Mouse (Mus musculus) midbrain, postnatal 0 days (tissue): ENCODE measurements at regions not wholly inside any gene's neighbourhood (a gene's known extent, or its start where the extent isn't known, plus 50 kb on each side); places are given as distances from the start of the nearest gene placed in this dataset.

ENCODE experiments used
- ATAC-seq: fragments of 200-750 bp; cut with Nextera tagmentation; 2 replicates; pipeline ENCODE4 v1.8.0; 2017; ENCODE audit warnings: moderate number of reproducible peaks, mild to moderate bottlenecking, moderate TSS enrichment, moderate library complexity; ENCODE audit not compliant: low FRiP score
- DNase-seq: peaks from one replicate; pipeline ENCODE4 v3.0.0-alpha.2; 2015; ENCODE audit warnings: low spot score
- H3K27ac ChIP-seq: fragments of 300-500 bp; sonication (generic); 2 replicates; pipeline ENCODE4 v1.5.1; 2014; ENCODE audit warnings: low read depth, mild to moderate bottlenecking, low read length, mixed read lengths
- H3K27me3 ChIP-seq: fragments of 300-500 bp; sonication (generic); 2 replicates; pipeline ENCODE4 v1.6.1; 2014; ENCODE audit warnings: low read length, control low read depth, mixed read lengths; ENCODE audit not compliant: insufficient read depth
- H3K36me3 ChIP-seq: fragments of 300-500 bp; sonication (generic); 2 replicates; pipeline ENCODE4 v1.6.1; 2014; ENCODE audit warnings: low read length, control low read depth, mixed read lengths; ENCODE audit not compliant: insufficient read depth
- H3K4me1 ChIP-seq: fragments of 300-500 bp; sonication (generic); 2 replicates; pipeline ENCODE4 v1.6.1; 2014; ENCODE audit warnings: mild to moderate bottlenecking, control low read depth, antibody characterized with exemption, low read length, mixed read lengths; ENCODE audit not compliant: insufficient read depth
- H3K4me2 ChIP-seq: fragments of 300-500 bp; sonication (generic); 2 replicates; pipeline ENCODE4 v1.6.1; 2014; ENCODE audit warnings: low read depth, mild to moderate bottlenecking, low read length, mixed read lengths; ENCODE audit not compliant: poor library complexity, severe bottlenecking
- H3K4me3 ChIP-seq: fragments of 300-500 bp; sonication (generic); 2 replicates; pipeline ENCODE4 v1.5.1; 2014; ENCODE audit warnings: low read depth, mild to moderate bottlenecking, low read length, moderate library complexity
- H3K9ac ChIP-seq: fragments of 300-500 bp; sonication (generic); replicated peaks from 2 replicates; pipeline ENCODE4 v1.6.1; 2014; ENCODE audit warnings: mild to moderate bottlenecking, low read length, moderate library complexity, mixed read lengths; ENCODE audit not compliant: poor library complexity, severe bottlenecking
- H3K9me3 ChIP-seq: fragments of 300-500 bp; sonication (generic); 2 replicates; pipeline ENCODE4 v1.6.1; 2016; ENCODE audit warnings: low read length, control low read depth
- CTCF ChIP-seq: IDR thresholded peaks from 2 replicates; pipeline ENCODE4 v1.5.1; 2016; ENCODE audit warnings: antibody characterized with exemption, mild to moderate bottlenecking
- WGBS: fragments of 180-500 bp; shearing (Covaris S2); extraction: QIAGEN DNeasy Blood & Tissue Kit; methylation state at CpG from one replicate; pipeline ENCODE4 v1.1.7; 2014; 5-methylcytosine and 5-hydroxymethylcytosine counted together

DNA sequence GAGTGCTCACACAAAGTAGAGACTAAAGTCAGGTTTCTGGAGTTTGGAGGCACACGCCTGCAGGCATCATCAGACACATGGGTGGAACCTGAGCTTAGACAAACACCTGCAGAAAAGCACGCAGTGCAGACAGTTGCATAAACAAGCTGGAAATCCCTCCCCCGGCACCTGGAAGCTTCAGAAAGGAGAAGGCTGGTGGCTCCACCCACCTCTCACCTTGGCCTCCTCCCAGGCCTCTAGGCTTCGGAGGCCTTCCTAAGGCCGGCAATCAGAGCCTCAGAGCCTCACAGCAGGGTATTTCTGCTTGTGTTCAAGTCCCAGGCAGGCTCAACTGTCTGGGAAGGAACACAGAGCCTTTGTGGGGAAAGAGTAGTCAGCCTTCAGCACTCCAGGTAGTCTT, 108.2 kb upstream of the Haao start:
- ATAC-seq, result no peak
- Histone ChIP-seq H3K4me2 (no peak overlapping the region), H3K27me3 (no peaks in the 10 kb centered on the region), H3K4me1 (peaks cover 9% of the 10 kb centered on the region), H3K27ac (no peak overlapping the region), H3K4me3 (no peak overlapping the region), H3K9me3 (no peaks in the 10 kb centered on the region), H3K36me3 (no peaks in the 10 kb centered on the region), H3K9ac (no peak overlapping the region)
- DNase-seq, result no peak
- TF ChIP-seq CTCF, result no peak
- WGBS, result 70% methylated on average over 5 of the region's 5 CpGs

DNA sequence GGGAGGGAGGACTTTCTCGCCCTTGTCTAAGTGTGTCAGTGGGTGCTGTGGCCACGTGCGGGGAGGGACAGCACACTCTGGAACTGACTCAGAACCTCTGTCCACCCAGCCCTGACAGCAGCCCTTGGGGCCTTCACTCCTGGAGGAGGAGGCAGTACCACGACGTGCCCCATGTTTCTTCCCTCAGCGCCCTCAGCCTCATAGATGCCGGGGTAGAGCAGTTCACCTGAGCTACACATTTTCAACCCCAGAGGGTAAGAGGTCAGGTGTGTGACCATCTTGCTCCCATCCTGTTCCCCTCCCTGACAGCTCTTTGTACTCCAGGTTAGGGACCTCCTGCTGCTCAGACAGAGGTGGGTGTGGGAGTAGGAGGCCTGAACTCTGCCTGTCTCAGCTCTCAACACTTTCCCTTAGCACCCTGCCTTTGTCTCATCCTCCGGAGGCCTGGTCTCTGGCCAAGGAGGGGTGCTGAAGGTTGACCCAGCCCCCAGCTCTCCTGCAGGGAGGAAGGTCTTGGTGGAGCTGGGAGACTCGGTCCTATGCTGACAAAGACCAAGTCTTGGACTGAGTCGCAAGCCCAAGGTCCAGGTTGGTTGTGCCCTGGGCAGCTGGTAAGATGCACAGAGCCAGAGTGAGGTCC, 107.4 kb upstream of the Haao start:
- Histone ChIP-seq H3K4me3 (no peak overlapping the region), H3K9me3 (no peaks in the 10 kb centered on the region), H3K4me1 (peaks cover 9% of the 10 kb centered on the region), H3K4me2 (no peak overlapping the region), H3K27ac (peak overlapping the region; percentile 73; the same call in 1 of the 2 replicates), H3K27me3 (no peaks in the 10 kb centered on the region), H3K36me3 (no peaks in the 10 kb centered on the region), H3K9ac (no peak overlapping the region)
- TF ChIP-seq CTCF, result no peak
- 70% methylated on average over 10 of the region's 10 CpGs for WGBS
- no peak for ATAC-seq
- DNase-seq, result no peak

DNA sequence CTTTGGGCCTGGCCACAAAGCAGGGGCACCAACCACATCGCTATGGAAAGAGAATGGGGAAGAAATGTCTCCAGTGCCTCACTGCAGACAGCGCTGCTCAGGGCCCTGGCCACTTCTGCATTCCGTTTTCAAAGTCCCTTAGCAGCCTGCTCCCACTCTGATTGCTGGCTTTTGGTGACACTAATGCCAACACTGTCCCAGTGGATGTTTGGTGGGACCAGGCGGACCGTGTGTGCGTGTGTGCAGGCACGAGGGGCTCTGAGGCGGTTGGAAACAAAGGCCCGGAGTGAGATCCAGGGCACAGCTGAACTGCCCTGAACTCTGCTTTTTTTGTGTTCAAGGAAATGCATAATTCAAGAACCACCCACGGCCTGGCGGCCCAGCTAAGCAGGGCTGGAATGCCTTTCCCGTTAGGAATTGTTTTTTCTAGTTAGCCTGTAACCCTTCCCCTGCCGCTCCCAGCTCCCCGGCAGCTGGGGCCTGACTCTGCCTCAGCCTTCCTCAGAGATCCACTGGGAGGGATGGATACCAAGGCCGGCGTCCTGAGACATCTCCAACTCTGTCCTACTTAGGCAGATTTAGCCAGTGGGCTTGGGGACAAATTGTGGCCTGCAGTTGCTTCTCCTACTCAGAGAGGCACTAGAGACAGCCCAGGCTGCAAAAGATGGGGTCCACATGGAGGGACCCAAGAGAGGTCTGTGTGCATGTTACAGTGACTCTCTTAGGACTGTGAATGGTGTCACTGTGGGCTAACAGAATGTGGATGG, 106.7 kb upstream of the Haao start:
- no peak for TF ChIP-seq CTCF
- no peak overlapping the region for H3K9ac ChIP-seq
- 15% methylated on average over 16 of the region's 16 CpGs for WGBS
- H3K4me1 ChIP-seq, result peaks cover 9% of the 10 kb centered on the region
- H3K36me3 ChIP-seq, result no peaks in the 10 kb centered on the region
- H3K4me2 ChIP-seq, result no peak overlapping the region
- ATAC-seq (peak; percentile 62), DNase-seq (peak; percentile 62)
- H3K27me3 ChIP-seq, result no peaks in the 10 kb centered on the region
- no peaks in the 10 kb centered on the region for H3K9me3 ChIP-seq
- no peak overlapping the region for H3K4me3 ChIP-seq
- peak overlapping the region; percentile 73 for H3K27ac ChIP-seq

DNA sequence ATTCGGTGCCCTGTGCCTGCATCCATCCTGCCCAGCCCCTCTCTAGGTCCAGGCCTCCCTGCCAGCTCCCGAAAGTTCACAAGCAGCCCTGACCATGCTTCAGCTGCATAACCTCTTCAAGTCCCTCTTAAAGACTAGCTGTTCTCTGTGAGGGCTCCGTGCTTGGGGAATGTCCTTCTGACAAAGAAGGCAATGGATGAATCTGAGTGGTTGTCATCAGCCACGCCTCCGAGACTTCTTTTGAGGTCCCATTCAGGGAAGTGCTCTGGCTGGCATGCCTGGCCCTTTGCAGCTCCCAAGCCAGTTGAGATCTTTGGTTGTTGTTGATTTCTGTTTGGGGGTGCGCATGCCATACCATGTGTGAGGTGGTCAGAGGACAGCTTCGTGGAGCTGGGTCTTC, 105.9 kb upstream of the Haao start:
- Histone ChIP-seq H3K36me3 (no peaks in the 10 kb centered on the region), H3K27me3 (no peaks in the 10 kb centered on the region), H3K27ac (peak overlapping the region; percentile 73), H3K9me3 (no peaks in the 10 kb centered on the region), H3K4me2 (no peak overlapping the region), H3K4me1 (peaks cover 9% of the 10 kb centered on the region), H3K9ac (no peak overlapping the region), H3K4me3 (no peak overlapping the region)
- TF ChIP-seq CTCF, result no peak
- DNase-seq, result peak; percentile 28
- 52% methylated on average over 7 of the region's 7 CpGs for WGBS
- ATAC-seq, result no peak

DNA sequence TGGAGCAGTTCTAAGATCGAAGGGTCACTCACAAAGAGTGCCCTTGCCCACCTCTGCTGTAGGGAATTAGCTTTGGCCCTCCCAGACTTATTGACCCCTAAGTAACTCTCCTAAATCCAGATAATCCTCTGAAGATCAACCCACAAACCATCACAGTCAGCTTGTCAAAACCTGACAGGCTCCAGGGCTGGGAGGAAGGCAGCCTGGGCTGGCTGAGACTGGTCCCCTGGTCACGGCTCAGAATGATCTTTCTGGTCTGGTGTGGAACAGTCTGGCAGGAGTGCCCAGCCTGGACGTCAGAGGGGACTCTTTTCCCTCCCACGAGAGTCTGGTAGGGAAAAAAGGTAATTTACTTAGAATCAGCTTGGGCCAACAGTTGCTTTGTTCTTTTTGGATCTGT, 99.0 kb upstream of the Haao start:
- Histone ChIP-seq H3K27ac (no peak overlapping the region), H3K9ac (no peak overlapping the region), H3K36me3 (no peaks in the 10 kb centered on the region), H3K9me3 (no peaks in the 10 kb centered on the region), H3K4me3 (no peak overlapping the region), H3K4me1 (no peaks in the 10 kb centered on the region), H3K27me3 (no peaks in the 10 kb centered on the region), H3K4me2 (no peak overlapping the region)
- 25% methylated on average over 4 of the region's 4 CpGs for WGBS
- DNase-seq (no peak), ATAC-seq (no peak)
- no peak for TF ChIP-seq CTCF

DNA sequence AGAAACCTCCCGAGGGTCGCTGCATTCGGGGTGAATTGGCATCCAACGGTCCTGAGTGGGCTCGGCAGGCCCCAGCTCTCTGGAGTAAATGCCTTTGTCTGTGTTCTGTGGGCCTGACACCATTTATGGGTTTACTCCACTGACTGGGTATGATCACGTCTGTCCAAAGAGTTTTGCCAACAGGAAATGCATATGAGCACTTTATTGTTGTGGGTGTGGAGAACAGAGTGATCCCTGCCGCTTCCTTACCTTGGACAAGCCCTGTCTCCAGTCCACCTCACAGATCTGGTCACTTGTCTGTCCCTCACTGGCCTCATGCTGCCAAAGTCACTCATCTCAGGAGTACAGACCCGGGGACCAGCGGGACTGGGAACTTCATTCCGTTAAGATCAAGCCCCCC, 91.6 kb upstream of the Haao start:
- no peak overlapping the region for H3K4me2 ChIP-seq
- peaks cover 3% of the 10 kb centered on the region; the same call in 1 of the 2 replicates for H3K4me1 ChIP-seq
- no peaks in the 10 kb centered on the region for H3K9me3 ChIP-seq
- H3K9ac ChIP-seq, result no peak overlapping the region
- no peak for TF ChIP-seq CTCF
- ATAC-seq, result no peak
- no peaks in the 10 kb centered on the region for H3K27me3 ChIP-seq
- no peaks in the 10 kb centered on the region for H3K36me3 ChIP-seq
- 84% methylated on average over 10 of the region's 10 CpGs for WGBS
- no peak overlapping the region for H3K4me3 ChIP-seq
- no peak for DNase-seq
- no peak overlapping the region for H3K27ac ChIP-seq
